Mouse (Mus musculus) cerebellum, postnatal 4 days (tissue): ENCODE results near the gene Epha6.
A peak's percentile ranks its signal among the peaks of the same experiment; 100 is the strongest.
"Not testable (repeated sequence)": the region's sequence is repeated elsewhere in the genome, so short reads cannot be mapped to it uniquely, and the experiment has no call there.

Source experiments
- DNase-seq, 2 experiments: peaks; one replicate each; pipeline ENCODE4 v3.0.0; 2022; ENCODE audit warnings: low spot score in 2 of 2, mixed read lengths in 1 of 2

Gene Epha6

GRCm38 (mm10) chr16:59969816-59970215 is 635.5 kb downstream of the Epha6 start:
- DNase-seq: no peak

GRCm38 (mm10) chr16:59955731-59956130 is 649.6 kb downstream of the Epha6 start:
- no peak for DNase-seq

- no peak for DNase-seq
These were observed 681.6 kb downstream of the Epha6 start for GRCm38 (mm10) chr16:59923696-59924095.

GRCm38 (mm10) chr16:59880073-59880472 is 725.3 kb downstream of the Epha6 start:
- no peak for DNase-seq

DNA sequence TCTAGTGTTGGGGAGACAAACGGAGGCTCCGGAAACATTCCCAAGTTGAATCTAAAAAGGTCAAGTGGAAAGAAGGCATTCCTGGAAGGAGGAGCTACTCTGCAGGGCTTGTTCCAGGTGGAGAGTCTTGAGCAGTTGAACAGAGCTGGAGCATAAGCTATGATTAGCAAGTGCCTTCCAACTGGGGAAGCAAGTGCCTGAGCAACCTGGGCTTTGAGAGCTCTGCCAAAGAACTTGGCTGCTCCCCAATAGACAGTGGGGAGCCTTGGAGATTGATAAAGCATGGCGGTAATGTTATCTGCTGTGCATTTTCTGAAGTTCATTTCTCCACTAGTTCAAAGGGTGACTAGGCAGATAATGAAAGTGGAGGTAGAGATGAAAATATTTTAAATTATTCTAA is 733.5 kb downstream of the Epha6 start:
- DNase-seq: peak in 1 of 2 experiments; percentile 27

DNA sequence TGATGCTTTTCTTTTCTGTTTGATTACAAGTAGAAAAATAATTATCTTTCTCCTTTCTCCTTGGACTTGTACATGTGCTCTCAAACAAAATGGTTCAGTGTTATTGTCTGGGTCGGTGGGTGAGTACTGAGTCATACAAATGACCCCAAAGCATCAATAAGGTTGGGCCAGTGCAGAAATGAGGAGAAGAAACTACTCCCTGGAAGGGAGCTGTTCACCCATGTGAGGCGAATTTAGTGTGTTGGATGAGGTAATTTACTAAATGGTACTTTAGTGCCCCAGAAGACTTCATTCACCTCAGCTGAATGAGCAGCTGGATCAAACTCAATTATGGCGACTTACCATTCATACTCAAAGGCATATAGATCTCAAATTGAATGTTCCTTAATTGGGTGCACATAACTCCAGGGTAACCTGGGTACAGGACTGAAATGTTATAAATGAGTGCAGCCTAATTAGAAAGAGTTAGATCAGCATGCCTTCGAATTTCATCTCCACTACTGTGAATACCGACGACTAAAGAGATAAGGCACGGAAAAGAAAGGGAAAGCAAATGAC is 751.1 kb downstream of the Epha6 start:
- DNase-seq: no peak

DNA sequence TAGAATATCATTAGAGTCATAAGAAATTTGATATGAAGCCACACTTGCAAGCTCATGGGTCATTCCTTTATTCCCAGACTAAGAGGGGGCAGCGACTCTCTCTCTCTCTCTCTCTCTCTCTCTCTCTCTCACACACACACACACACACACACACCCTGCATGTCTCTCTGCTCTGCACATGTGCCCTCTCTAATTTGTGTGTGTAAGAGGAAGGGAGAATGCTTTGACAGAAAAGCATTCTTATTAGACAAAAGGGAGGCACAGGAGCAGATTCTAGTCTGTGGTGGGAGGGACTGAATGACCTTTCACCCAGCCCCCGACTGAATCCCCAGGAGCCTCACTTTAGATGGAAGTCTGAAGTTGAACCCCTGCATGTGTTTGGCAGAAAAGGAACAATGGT is 752.6 kb downstream of the Epha6 start:
- no peak for DNase-seq

GRCm38 (mm10) chr16:59846574-59846973 is 758.8 kb downstream of the Epha6 start:
- DNase-seq: peak in 1 of 2 experiments; percentile 33

DNA sequence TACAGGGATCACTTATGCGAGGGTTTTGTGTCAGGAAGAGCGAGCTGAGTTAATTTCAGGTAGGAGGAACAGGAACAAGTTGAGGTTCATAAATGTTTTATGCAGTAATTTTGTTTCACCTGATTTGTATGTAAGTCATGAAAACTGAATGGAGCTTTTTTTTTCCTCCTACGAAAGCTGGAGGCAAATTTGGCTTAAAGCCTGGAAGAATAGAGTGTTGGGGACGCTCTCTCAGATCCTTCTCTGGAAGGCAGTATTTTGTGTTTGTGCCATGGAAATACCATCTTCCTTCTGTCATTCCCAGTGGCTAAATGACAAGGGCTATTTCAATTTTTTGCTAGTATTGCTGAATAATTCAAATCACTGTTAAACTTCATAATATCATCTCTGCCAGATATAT is 768.6 kb downstream of the Epha6 start:
- no peak for DNase-seq

DNA sequence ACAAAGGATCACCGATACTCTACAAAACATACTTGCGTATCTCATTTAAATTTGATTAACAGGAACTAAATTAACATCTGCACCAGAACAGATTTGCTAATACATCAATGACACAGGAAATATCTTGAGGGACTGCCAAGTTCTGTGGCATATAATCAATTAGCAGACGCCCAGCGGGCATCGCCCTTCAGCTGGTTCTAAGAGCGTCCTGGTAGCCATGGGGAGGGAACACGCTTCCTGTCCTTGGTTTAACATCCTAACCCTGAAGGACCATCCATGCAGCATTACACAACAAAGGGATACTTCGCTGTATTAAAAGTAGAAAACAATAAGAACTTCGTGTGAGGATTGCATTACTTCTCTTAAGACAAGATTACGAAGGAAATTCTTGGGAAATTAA is 769.0 kb downstream of the Epha6 start:
- DNase-seq: no peak

GRCm38 (mm10) chr16:59832468-59832867 is 772.9 kb downstream of the Epha6 start:
- DNase-seq: no peak

- no peak for DNase-seq
These were observed 775.7 kb downstream of the Epha6 start for GRCm38 (mm10) chr16:59829655-59830054.

- not testable (repeated sequence) for DNase-seq
These were observed 805.5 kb downstream of the Epha6 start for GRCm38 (mm10) chr16:59799790-59800189.

DNA sequence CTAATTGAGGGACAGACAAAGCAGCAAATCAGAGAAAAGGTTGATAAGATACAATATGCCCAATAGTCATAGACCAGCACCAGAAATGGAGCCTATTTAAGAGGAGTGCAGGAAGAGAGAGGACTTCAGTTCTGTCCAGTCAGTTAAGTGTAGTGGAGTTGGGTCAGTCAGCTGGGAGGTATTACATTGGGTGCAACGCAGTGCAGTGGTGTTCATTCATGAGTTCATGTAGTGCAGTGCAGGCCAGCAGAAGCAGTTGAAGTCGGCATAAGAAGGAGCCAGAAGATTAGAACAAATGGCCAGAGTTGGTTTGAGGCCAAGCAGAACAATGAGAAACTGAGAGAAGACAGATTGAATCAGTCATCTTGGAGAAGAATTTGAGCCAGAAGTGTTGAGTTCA is 833.0 kb downstream of the Epha6 start:
- no peak for DNase-seq

DNA sequence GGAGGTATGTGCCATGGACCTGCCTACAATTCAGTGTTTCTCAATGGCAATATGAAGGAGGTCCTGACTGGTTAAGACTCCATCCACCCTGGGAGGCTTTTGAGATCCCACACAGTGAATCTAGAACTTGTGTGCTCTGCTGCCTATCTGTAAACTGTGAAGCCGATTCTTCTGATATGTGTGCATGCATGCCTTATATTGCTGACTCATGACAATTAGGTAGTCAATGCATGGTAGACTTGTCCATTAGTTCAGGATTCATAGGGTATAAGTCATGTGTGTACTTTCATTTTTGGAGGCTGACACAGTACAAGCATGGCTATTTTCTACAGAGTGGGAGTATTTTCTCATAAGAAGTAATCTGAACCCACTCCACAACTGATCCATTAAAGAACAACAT is 834.9 kb downstream of the Epha6 start:
- no peak for DNase-seq

DNA sequence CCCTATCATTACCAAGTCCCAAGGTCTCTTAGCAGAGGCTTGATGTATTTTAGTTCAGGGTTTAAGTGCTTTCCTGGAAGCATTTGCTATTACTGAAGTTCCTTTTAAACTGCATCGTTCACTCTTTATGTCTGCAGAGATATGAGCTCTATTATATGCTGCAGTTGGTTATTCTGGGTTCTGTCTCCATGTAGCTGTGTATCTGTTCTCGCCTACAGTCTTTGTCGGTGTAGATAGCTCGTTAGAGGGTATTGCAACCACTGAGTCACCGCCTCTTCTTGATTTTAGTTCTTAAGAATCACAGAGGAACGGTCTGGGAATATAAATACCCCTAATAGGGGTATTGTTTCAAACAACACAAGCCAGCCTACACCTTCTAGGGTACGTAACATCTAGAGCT is 835.4 kb downstream of the Epha6 start:
- DNase-seq: no peak

DNA sequence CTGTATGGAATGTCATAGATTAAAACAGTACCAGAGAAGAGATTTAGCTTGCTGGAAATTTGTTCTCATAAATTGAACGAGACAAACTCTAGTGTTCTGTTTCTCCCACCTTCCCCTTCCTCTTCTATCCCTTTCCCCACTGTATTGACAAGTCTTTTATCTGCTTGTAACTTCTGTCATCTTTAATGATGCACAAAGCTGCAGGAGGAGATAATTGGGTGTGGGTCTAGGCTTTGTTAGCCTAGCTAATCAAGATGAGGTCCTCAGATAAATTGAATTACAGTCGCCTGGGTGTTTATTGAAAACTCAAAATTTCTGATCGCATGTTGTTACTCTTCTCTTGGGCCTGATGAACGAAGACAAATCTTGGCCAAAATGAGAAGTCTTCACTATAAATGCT is 844.5 kb downstream of the Epha6 start:
- DNase-seq: no peak

- DNase-seq: no peak
These were observed 854.4 kb downstream of the Epha6 start for GRCm38 (mm10) chr16:59750905-59751304.

- DNase-seq: no peak
These were observed 861.7 kb downstream of the Epha6 start for GRCm38 (mm10) chr16:59743669-59744068.

- DNase-seq: no peak
These were observed 889.8 kb downstream of the Epha6 start for GRCm38 (mm10) chr16:59715524-59715923.

DNA sequence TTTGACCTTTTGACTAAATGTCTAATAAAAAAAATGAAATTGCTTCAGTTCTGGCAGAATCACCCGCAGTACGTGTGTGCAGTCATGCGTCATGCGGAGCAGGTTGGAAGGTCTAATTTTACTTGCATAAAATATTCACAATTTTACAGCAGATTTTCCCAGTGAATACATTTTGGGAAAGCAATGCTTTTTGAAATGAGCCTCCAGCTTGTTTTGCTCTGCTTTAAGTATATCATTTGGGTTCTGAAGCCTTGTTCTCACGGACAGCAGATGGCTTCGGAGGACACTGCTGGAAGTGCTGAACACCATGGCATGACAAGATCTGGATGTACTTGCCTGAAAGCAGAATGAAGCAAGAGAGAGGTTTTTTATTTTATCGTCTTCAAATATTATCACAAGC is 912.1 kb downstream of the Epha6 start:
- no peak for DNase-seq

DNA sequence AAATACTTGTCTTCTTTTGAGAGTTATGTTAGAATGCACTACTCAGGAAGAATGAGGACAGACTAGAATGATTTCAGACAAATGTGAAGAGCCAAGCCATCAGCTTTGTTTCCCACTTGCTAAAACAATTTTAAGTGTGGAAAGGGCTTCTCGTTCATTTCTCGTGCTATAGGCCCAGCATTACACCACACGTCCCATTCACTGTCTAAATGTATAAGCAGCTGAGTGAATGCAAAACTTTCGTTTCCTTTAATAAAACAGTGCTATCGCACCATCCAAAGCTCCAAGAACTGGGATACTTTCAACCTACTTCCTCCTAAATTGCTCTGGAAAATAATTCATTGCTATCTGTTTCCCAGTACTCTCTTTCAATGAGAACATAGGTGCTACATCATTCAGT is 916.2 kb downstream of the Epha6 start:
- no peak for DNase-seq

DNA sequence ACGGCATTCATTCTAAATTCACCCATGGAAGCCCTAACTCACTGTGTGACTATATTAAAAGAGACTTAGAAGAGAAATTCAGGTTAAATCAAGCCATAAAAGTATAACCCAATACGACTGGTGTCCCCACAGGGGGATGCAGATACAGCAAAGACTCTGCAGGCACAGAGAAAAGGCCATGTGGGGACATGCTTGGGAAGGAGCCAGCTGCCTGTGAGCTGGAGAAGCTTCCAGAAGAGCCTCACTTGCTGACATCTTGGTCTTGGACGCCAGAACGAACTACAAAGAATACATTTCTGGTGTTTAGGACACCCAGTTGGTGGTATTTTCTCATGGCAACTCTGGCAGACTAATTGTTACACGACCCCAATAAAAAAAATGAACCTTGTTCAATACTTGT is 920.2 kb downstream of the Epha6 start:
- DNase-seq: no peak

GRCm38 (mm10) chr16:59683434-59683833 is 921.9 kb downstream of the Epha6 start:
- DNase-seq: peak; percentile 48 to 80
